Mouse (Mus musculus): ENCODE data around the gene Tm4sf19. TPM values are rescaled to one million over a fixed set of nuclear protein-coding genes. Genes with fewer than 3 reads are reported as not detected.
"Not testable (repeated sequence)": the region's sequence is repeated elsewhere in the genome, so short reads cannot be mapped to it uniquely, and the experiment has no call there.

Gene Tm4sf19
- total RNA-seq, 2 experiments from 2014 or later, result not detected

GRCm38 (mm10) chr16:32419517-32420483 is 19.5 kb downstream of the Tm4sf19 start, which contains the start of gene Tctex1d2:
Tctex1d2 (plus strand) TSS chr16:32419702.
- DNase-seq (ENCODE audit: low spot score in 2 of 2), result peak; percentile 94 to 97
- intact Hi-C loops (cut with DNase I), result no loop called here

GRCm38 (mm10) chr16:32427506-32427905 is 27.2 kb downstream of the Tm4sf19 start:
- DNase-seq (ENCODE audit: low spot score in 2 of 2), result no peak
- intact Hi-C loops (cut with DNase I), result no loop called here

GRCm38 (mm10) chr16:32430474-32431046 is 30.3 kb downstream of the Tm4sf19 start, which contains the start of gene Pcyt1a:
Pcyt1a (plus strand) TSS chr16:32430921.
- DNase-seq (ENCODE audit: low spot score in 2 of 2), result peak; percentile 89 to 91
- intact Hi-C loops (cut with DNase I), result no loop called here

- intact Hi-C loops (cut with DNase I), result no loop called here
- peak in 1 of 2 experiments; percentile 6 for DNase-seq (ENCODE audit: low spot score in 2 of 2)
Observed at GRCm38 (mm10) chr16:32431047-32431591, 30.8 kb downstream of the Tm4sf19 start.

GRCm38 (mm10) chr16:32431926-32432325 is 31.6 kb downstream of the Tm4sf19 start:
- intact Hi-C loops (cut with DNase I), result no loop called here
- DNase-seq (ENCODE audit: low spot score in 2 of 2), result no peak

GRCm38 (mm10) chr16:32433138-32433537 is 32.8 kb downstream of the Tm4sf19 start:
- no peak for DNase-seq (ENCODE audit: low spot score in 2 of 2)
- intact Hi-C loops (cut with DNase I), result no loop called here

- intact Hi-C loops (cut with DNase I), result no loop called here
- DNase-seq (ENCODE audit: low spot score in 2 of 2), result no peak
Observed at GRCm38 (mm10) chr16:32434066-32434465, 33.8 kb downstream of the Tm4sf19 start.

GRCm38 (mm10) chr16:32434691-32435090 is 34.4 kb downstream of the Tm4sf19 start:
- intact Hi-C loops (cut with DNase I), result no loop called here

GRCm38 (mm10) chr16:32436657-32437056 is 36.4 kb downstream of the Tm4sf19 start:
- no peak for DNase-seq (ENCODE audit: low spot score in 2 of 2)
- intact Hi-C loops (cut with DNase I), result no loop called here

More at GRCm38 (mm10) chr16:32434691-32435090, 34.4 kb downstream of the Tm4sf19 start:
- no peak for DNase-seq (ENCODE audit: low spot score in 2 of 2)

- no peak for DNase-seq (ENCODE audit: low spot score in 2 of 2)
- intact Hi-C loops (cut with DNase I), result no loop called here
Observed at GRCm38 (mm10) chr16:32437266-32437665, 37.0 kb downstream of the Tm4sf19 start.

GRCm38 (mm10) chr16:32441432-32441831 is 41.1 kb downstream of the Tm4sf19 start:
- no peak for DNase-seq (ENCODE audit: low spot score in 2 of 2)
- intact Hi-C loops (cut with DNase I), result no loop called here

GRCm38 (mm10) chr16:32444615-32445014 is 44.3 kb downstream of the Tm4sf19 start:
- intact Hi-C loops (cut with DNase I); DNase-seq (ENCODE audit: low spot score in 2 of 2): not testable (repeated sequence)

- DNase-seq (ENCODE audit: low spot score in 2 of 2), result no peak
- intact Hi-C loops (cut with DNase I), result no loop called here
Observed at GRCm38 (mm10) chr16:32445558-32445957, 45.3 kb downstream of the Tm4sf19 start.

- intact Hi-C loops (cut with DNase I), result no loop called here
- DNase-seq (ENCODE audit: low spot score in 2 of 2), result no peak
Observed at GRCm38 (mm10) chr16:32446563-32447138, 46.3 kb downstream of the Tm4sf19 start.

GRCm38 (mm10) chr16:32449665-32450064 is 49.4 kb downstream of the Tm4sf19 start:
- intact Hi-C loops (cut with DNase I), result no loop called here

GRCm38 (mm10) chr16:32450133-32450532 is 49.8 kb downstream of the Tm4sf19 start:
- DNase-seq (ENCODE audit: low spot score in 2 of 2), result no peak
- intact Hi-C loops (cut with DNase I), result no loop called here

More at GRCm38 (mm10) chr16:32449665-32450064, 49.4 kb downstream of the Tm4sf19 start:
- no peak for DNase-seq (ENCODE audit: low spot score in 2 of 2)

- intact Hi-C loops (cut with DNase I), result no loop called here
- no peak for DNase-seq (ENCODE audit: low spot score in 2 of 2)
Observed at GRCm38 (mm10) chr16:32453102-32453501, 52.8 kb downstream of the Tm4sf19 start.

GRCm38 (mm10) chr16:32454646-32455045 is 54.3 kb downstream of the Tm4sf19 start:
- DNase-seq (ENCODE audit: low spot score in 2 of 2), result no peak
- intact Hi-C loops (cut with DNase I), result no loop called here

- DNase-seq (ENCODE audit: low spot score in 2 of 2), result no peak
- intact Hi-C loops (cut with DNase I), result no loop called here
Observed at GRCm38 (mm10) chr16:32456086-32456485, 55.8 kb downstream of the Tm4sf19 start.

- no peak for DNase-seq (ENCODE audit: low spot score in 2 of 2)
- intact Hi-C loops (cut with DNase I), result no loop called here
Observed at GRCm38 (mm10) chr16:32456761-32457160, 56.5 kb downstream of the Tm4sf19 start.

Measured in left cerebral cortex, postnatal 14 days (tissue).